Mouse (Mus musculus) hindbrain, embryonic 11.5 days (tissue): ENCODE results near the gene Nav1. TPM values are rescaled to one million over a fixed set of nuclear protein-coding genes. Genes with fewer than 3 reads are reported as not detected.
A peak's percentile ranks its signal among the peaks of the same experiment; 100 is the strongest.

Experiments used
- ATAC-seq: fragments of 200-750 bp; cut with Nextera tagmentation; 2 replicates; pipeline ENCODE4 v1.8.0; 2017; ENCODE audit warnings: mild to moderate bottlenecking, moderate TSS enrichment, moderate library complexity; ENCODE audit not compliant: low FRiP score
- DNase-seq: peaks from one replicate; pipeline ENCODE4 v3.0.0-alpha.2; 2015; ENCODE audit warnings: low spot score
- H3K27ac ChIP-seq: fragments of 300-500 bp; sonication (generic); 2 replicates; pipeline ENCODE4 v1.5.1; 2014; ENCODE audit warnings: mild to moderate bottlenecking, low read depth, low read length
- H3K27me3 ChIP-seq: fragments of 300-500 bp; sonication (generic); 2 replicates; pipeline ENCODE4 v1.6.1; 2014; ENCODE audit warnings: mild to moderate bottlenecking, low read length, moderate library complexity, mixed read lengths; ENCODE audit not compliant: control insufficient read depth, insufficient read depth
- H3K36me3 ChIP-seq: fragments of 300-500 bp; sonication (generic); 2 replicates; pipeline ENCODE4 v1.6.1; 2014; ENCODE audit warnings: mild to moderate bottlenecking, low read length, moderate library complexity, mixed read lengths; ENCODE audit not compliant: control insufficient read depth, insufficient read depth
- H3K4me1 ChIP-seq: fragments of 300-500 bp; sonication (generic); replicated peaks from 2 replicates; pipeline ENCODE4 v1.6.1; 2014; ENCODE audit warnings: low read length, mixed read lengths; ENCODE audit not compliant: control insufficient read depth, insufficient read depth
- H3K4me2 ChIP-seq: fragments of 300-500 bp; sonication (generic); replicated peaks from 2 replicates; pipeline ENCODE4 v1.6.1; 2014; ENCODE audit warnings: mild to moderate bottlenecking, low read depth, low read length
- H3K4me3 ChIP-seq: fragments of 300-500 bp; sonication (generic); 2 replicates; pipeline ENCODE4 v1.5.1; 2014; ENCODE audit warnings: low read depth, low read length
- H3K9ac ChIP-seq: fragments of 300-500 bp; sonication (generic); 2 replicates; pipeline ENCODE4 v1.6.1; 2014; ENCODE audit warnings: low read depth, low read length
- H3K9me3 ChIP-seq: fragments of 300-500 bp; sonication (generic); 2 replicates; pipeline ENCODE4 v1.6.1; 2016; ENCODE audit warnings: low read length; ENCODE audit not compliant: control insufficient read depth
- WGBS: fragments of 180-500 bp; shearing (Covaris S2); extraction: QIAGEN DNeasy Blood & Tissue Kit; methylation state at CpG from one replicate; pipeline ENCODE4 v1.1.7; 2014; 5-methylcytosine and 5-hydroxymethylcytosine counted together
- polyA plus RNA-seq: library from polyadenylated mRNA; unstranded; fragments of >200 nt; fragmentation: Nextera tagmentation; extraction: Ambion mirVana; gene quantifications from 2 replicates; pipeline ENCODE4 v1.2.1, GENCODE M21; 2014

The Nav1 gene
- polyA plus RNA-seq, 1 experiment from 2014 or later: 21.0 TPM

GRCm38 (mm10) chr1:135554632-135555260 is 52.3 kb downstream of the Nav1 start:
- Histone ChIP-seq H3K27me3 (no peaks in the 10 kb centered on the region), H3K4me2 (no peak overlapping the region), H3K4me1 (peaks cover 12% of the 10 kb centered on the region), H3K36me3 (no peaks in the 10 kb centered on the region), H3K4me3 (no peak overlapping the region), H3K27ac (no peak overlapping the region), H3K9me3 (no peaks in the 10 kb centered on the region), H3K9ac (no peak overlapping the region)
- WGBS: 19% methylated on average over 17 of the region's 17 CpGs
- DNase-seq (peak; percentile 37), ATAC-seq (no peak)

- 21% methylated on average over 4 of the region's 4 CpGs for WGBS
- no peaks in the 10 kb centered on the region for H3K9me3 ChIP-seq
- H3K4me1 ChIP-seq: peaks cover 14% of the 10 kb centered on the region
- DNase-seq (no peak), ATAC-seq (no peak)
- H3K9ac ChIP-seq: no peak overlapping the region
- H3K27me3 ChIP-seq: no peaks in the 10 kb centered on the region
- no peak overlapping the region for H3K4me3 ChIP-seq
- H3K36me3 ChIP-seq: no peaks in the 10 kb centered on the region
- H3K4me2 ChIP-seq: no peak overlapping the region
- H3K27ac ChIP-seq: no peak overlapping the region
These were observed 53.5 kb downstream of the Nav1 start for GRCm38 (mm10) chr1:135553615-135554014.

- H3K4me3 ChIP-seq: no peak overlapping the region
- no peaks in the 10 kb centered on the region for H3K9me3 ChIP-seq
- no peak overlapping the region for H3K9ac ChIP-seq
- no peak overlapping the region for H3K27ac ChIP-seq
- ATAC-seq (no peak), DNase-seq (no peak)
- 52% methylated on average over 4 of the region's 4 CpGs for WGBS
- no peaks in the 10 kb centered on the region for H3K27me3 ChIP-seq
- no peak overlapping the region for H3K4me2 ChIP-seq
- no peaks in the 10 kb centered on the region for H3K36me3 ChIP-seq
- peaks cover 14% of the 10 kb centered on the region for H3K4me1 ChIP-seq
These were observed 53.9 kb downstream of the Nav1 start for GRCm38 (mm10) chr1:135553154-135553553.

GRCm38 (mm10) chr1:135550886-135551285 is 56.2 kb downstream of the Nav1 start:
- peak; percentile 56 for DNase-seq
- Histone ChIP-seq H3K4me2 (no peak overlapping the region), H3K4me1 (peaks cover 18% of the 10 kb centered on the region), H3K9ac (no peak overlapping the region), H3K4me3 (no peak overlapping the region), H3K36me3 (no peaks in the 10 kb centered on the region), H3K27ac (peak overlapping the region; percentile 47; the same call in 1 of the 2 replicates), H3K27me3 (no peaks in the 10 kb centered on the region), H3K9me3 (no peaks in the 10 kb centered on the region)
- 40% methylated on average over 3 of the region's 3 CpGs for WGBS
- peak; percentile 25; the same call in 1 of the 2 replicates for ATAC-seq

- Histone ChIP-seq H3K9ac (peak overlapping the region; percentile 11; the same call in 1 of the 2 replicates), H3K36me3 (no peaks in the 10 kb centered on the region), H3K4me2 (no peak overlapping the region), H3K4me1 (peaks cover 10% of the 10 kb centered on the region), H3K9me3 (no peaks in the 10 kb centered on the region), H3K27ac (peak overlapping the region; percentile 39; the same call in 1 of the 2 replicates), H3K27me3 (no peaks in the 10 kb centered on the region), H3K4me3 (no peak overlapping the region)
- DNase-seq (no peak), ATAC-seq (no peak)
- 81% methylated on average over 9 of the region's 9 CpGs for WGBS
These were observed 58.3 kb downstream of the Nav1 start for GRCm38 (mm10) chr1:135548750-135549149.

- ATAC-seq (no peak), DNase-seq (no peak)
- Histone ChIP-seq H3K36me3 (no peaks in the 10 kb centered on the region), H3K27ac (no peak overlapping the region; the same call in 1 of the 2 replicates), H3K4me1 (peaks cover 6% of the 10 kb centered on the region; the same call in 1 of the 2 replicates), H3K9ac (no peak overlapping the region), H3K27me3 (no peaks in the 10 kb centered on the region), H3K9me3 (no peaks in the 10 kb centered on the region), H3K4me2 (no peak overlapping the region), H3K4me3 (no peak overlapping the region)
- whole genome bisulfite sequencing: 64% methylated on average over 5 of the region's 5 CpGs
These were observed 61.0 kb downstream of the Nav1 start for GRCm38 (mm10) chr1:135546099-135546498.

- H3K9ac ChIP-seq: no peak overlapping the region
- 41% methylated on average over 16 of the region's 16 CpGs for WGBS
- no peaks in the 10 kb centered on the region for H3K36me3 ChIP-seq
- no peak overlapping the region for H3K27ac ChIP-seq
- ATAC-seq: peak; percentile 28; the same call in 1 of the 2 replicates
- H3K27me3 ChIP-seq: no peaks in the 10 kb centered on the region
- no peak overlapping the region for H3K4me3 ChIP-seq
- H3K4me2 ChIP-seq: no peak overlapping the region
- peaks cover 5% of the 10 kb centered on the region; the same call in 1 of the 2 replicates for H3K4me1 ChIP-seq
- no peaks in the 10 kb centered on the region for H3K9me3 ChIP-seq
- DNase-seq: peak; percentile 89
These were observed 62.5 kb downstream of the Nav1 start for GRCm38 (mm10) chr1:135544504-135545146.

- Histone ChIP-seq H3K4me1 (peaks cover 3% of the 10 kb centered on the region; the same call in 1 of the 2 replicates), H3K4me2 (no peak overlapping the region), H3K36me3 (no peaks in the 10 kb centered on the region), H3K9ac (no peak overlapping the region), H3K4me3 (no peak overlapping the region), H3K27me3 (no peaks in the 10 kb centered on the region), H3K27ac (no peak overlapping the region), H3K9me3 (no peaks in the 10 kb centered on the region)
- ATAC-seq (no peak), DNase-seq (no peak)
- WGBS: 45% methylated on average over 12 of the region's 12 CpGs
These were observed 64.0 kb downstream of the Nav1 start for GRCm38 (mm10) chr1:135542841-135543810.
